Mouse (Mus musculus): ENCODE measurements around the gene Calhm6. TPM values are rescaled to one million over a fixed set of nuclear protein-coding genes. Genes with fewer than 3 reads are reported as not detected.

Gene Calhm6
- polyA plus RNA-seq, 1 experiment from 2014 or later: 0.67 TPM

GRCm38 (mm10) chr10:34117131-34117530 lies 10.7 kb downstream of the Calhm6 start:
- WGBS: 81% methylated on average over 3 of the region's 3 CpGs
- no peak for ATAC-seq
- Histone ChIP-seq H3K27me3 (ENCODE audit: control insufficient read depth, insufficient read depth, low read depth, low read length) (no peaks in the 10 kb centered on the region), H3K4me3 (ENCODE audit: low read depth, low read length) (no peak overlapping the region), H3K36me3 (ENCODE audit: control insufficient read depth, insufficient read depth, low read length) (no peaks in the 10 kb centered on the region), H3K4me2 (ENCODE audit: low read length) (no peak overlapping the region), H3K9ac (ENCODE audit: low read depth, low read length) (no peak overlapping the region), H3K4me1 (ENCODE audit: control insufficient read depth, insufficient read depth, low read length) (no peaks in the 10 kb centered on the region), H3K9me3 (replicated peaks; ENCODE audit: control insufficient read depth, low read length, poor library complexity, severe bottlenecking) (no peaks in the 10 kb centered on the region), H3K27ac (ENCODE audit: low read length) (no peak overlapping the region)

- Histone ChIP-seq H3K4me3 (ENCODE audit: low read depth, low read length) (no peak overlapping the region), H3K4me1 (ENCODE audit: control insufficient read depth, insufficient read depth, low read length) (no peaks in the 10 kb centered on the region), H3K27me3 (ENCODE audit: control insufficient read depth, insufficient read depth, low read depth, low read length) (no peaks in the 10 kb centered on the region), H3K9ac (ENCODE audit: low read depth, low read length) (no peak overlapping the region), H3K36me3 (ENCODE audit: control insufficient read depth, insufficient read depth, low read length) (no peaks in the 10 kb centered on the region), H3K9me3 (replicated peaks; ENCODE audit: control insufficient read depth, low read length, poor library complexity, severe bottlenecking) (no peaks in the 10 kb centered on the region), H3K4me2 (ENCODE audit: low read length) (no peak overlapping the region), H3K27ac (ENCODE audit: low read length) (no peak overlapping the region)
- ATAC-seq: no peak
- 81% methylated on average over 4 of the region's 4 CpGs for WGBS
Observed at GRCm38 (mm10) chr10:34111964-34112738, 15.6 kb downstream of the Calhm6 start.

GRCm38 (mm10) chr10:34110863-34111465 lies 16.8 kb downstream of the Calhm6 start:
- H3K9ac ChIP-seq (ENCODE audit: low read depth, low read length): no peak overlapping the region
- ATAC-seq: no peak
- no peaks in the 10 kb centered on the region for H3K4me1 ChIP-seq (ENCODE audit: control insufficient read depth, insufficient read depth, low read length)
- no peaks in the 10 kb centered on the region for H3K36me3 ChIP-seq (ENCODE audit: control insufficient read depth, insufficient read depth, low read length)
- no peak overlapping the region for H3K4me3 ChIP-seq (ENCODE audit: low read depth, low read length)
- no peaks in the 10 kb centered on the region for H3K27me3 ChIP-seq (ENCODE audit: control insufficient read depth, insufficient read depth, low read depth, low read length)
- WGBS: 88% methylated on average over 13 of the region's 13 CpGs
- no peak overlapping the region for H3K27ac ChIP-seq (ENCODE audit: low read length)
- no peak overlapping the region for H3K4me2 ChIP-seq (ENCODE audit: low read length)
- H3K9me3 ChIP-seq (replicated peaks; ENCODE audit: control insufficient read depth, low read length, poor library complexity, severe bottlenecking): no peaks in the 10 kb centered on the region

GRCm38 (mm10) chr10:34096418-34096883 lies 31.3 kb downstream of the Calhm6 start, which contains the start of gene Calhm5:
Gene Calhm5 (minus strand): TSS chr10:34096519.
- Histone ChIP-seq H3K27ac (ENCODE audit: low read length) (no peak within 1 kb of the TSS), H3K4me3 (ENCODE audit: low read depth, low read length) (peak within 1 kb of the TSS; percentile 26), H3K27me3 (ENCODE audit: control insufficient read depth, insufficient read depth, low read depth, low read length) (no peaks in the 10 kb centered on the region), H3K36me3 (ENCODE audit: control insufficient read depth, insufficient read depth, low read length) (no peaks in the 10 kb centered on the region), H3K9ac (ENCODE audit: low read depth, low read length) (no peak within 1 kb of the TSS), H3K4me1 (ENCODE audit: control insufficient read depth, insufficient read depth, low read length) (no peaks in the 10 kb centered on the region), H3K9me3 (replicated peaks; ENCODE audit: control insufficient read depth, low read length, poor library complexity, severe bottlenecking) (no peaks in the 10 kb centered on the region), H3K4me2 (ENCODE audit: low read length) (peak within 1 kb of the TSS; percentile 44)
- peak; percentile 82 for ATAC-seq
- 22% methylated on average over 9 of the region's 9 CpGs for WGBS

GRCm38 (mm10) chr10:34095964-34096363 lies 31.8 kb downstream of the Calhm6 start:
- Histone ChIP-seq H3K4me1 (ENCODE audit: control insufficient read depth, insufficient read depth, low read length) (no peaks in the 10 kb centered on the region), H3K4me2 (ENCODE audit: low read length) (peak overlapping the region; percentile 44), H3K27ac (ENCODE audit: low read length) (no peak overlapping the region), H3K36me3 (ENCODE audit: control insufficient read depth, insufficient read depth, low read length) (no peaks in the 10 kb centered on the region), H3K4me3 (ENCODE audit: low read depth, low read length) (peak overlapping the region; percentile 26), H3K9me3 (replicated peaks; ENCODE audit: control insufficient read depth, low read length, poor library complexity, severe bottlenecking) (no peaks in the 10 kb centered on the region), H3K9ac (ENCODE audit: low read depth, low read length) (no peak overlapping the region), H3K27me3 (ENCODE audit: control insufficient read depth, insufficient read depth, low read depth, low read length) (no peaks in the 10 kb centered on the region)
- peak; percentile 16; the same call in 1 of the 2 replicates for ATAC-seq
- 55% methylated on average over 12 of the region's 12 CpGs for WGBS

GRCm38 (mm10) chr10:34095147-34095546 lies 32.6 kb downstream of the Calhm6 start:
- peak; percentile 19; the same call in 1 of the 2 replicates for ATAC-seq
- 59% methylated on average over 2 of the region's 2 CpGs for WGBS
- no peaks in the 10 kb centered on the region for H3K27me3 ChIP-seq (ENCODE audit: control insufficient read depth, insufficient read depth, low read depth, low read length)

GRCm38 (mm10) chr10:34091888-34092287 lies 35.9 kb downstream of the Calhm6 start:
- Histone ChIP-seq H3K27ac (ENCODE audit: low read length) (no peak overlapping the region), H3K4me2 (ENCODE audit: low read length) (no peak overlapping the region), H3K9ac (ENCODE audit: low read depth, low read length) (no peak overlapping the region), H3K9me3 (replicated peaks; ENCODE audit: control insufficient read depth, low read length, poor library complexity, severe bottlenecking) (no peaks in the 10 kb centered on the region), H3K36me3 (ENCODE audit: control insufficient read depth, insufficient read depth, low read length) (no peaks in the 10 kb centered on the region), H3K4me3 (ENCODE audit: low read depth, low read length) (no peak overlapping the region), H3K27me3 (ENCODE audit: control insufficient read depth, insufficient read depth, low read depth, low read length) (no peaks in the 10 kb centered on the region), H3K4me1 (ENCODE audit: control insufficient read depth, insufficient read depth, low read length) (no peaks in the 10 kb centered on the region)
- WGBS: 70% methylated on average over 5 of the region's 5 CpGs
- ATAC-seq: peak; percentile 9; the same call in 1 of the 2 replicates

More at GRCm38 (mm10) chr10:34095147-34095546, 32.6 kb downstream of the Calhm6 start:
- Histone ChIP-seq H3K27ac (ENCODE audit: low read length) (no peak overlapping the region), H3K4me3 (ENCODE audit: low read depth, low read length) (no peak overlapping the region), H3K4me1 (ENCODE audit: control insufficient read depth, insufficient read depth, low read length) (no peaks in the 10 kb centered on the region), H3K36me3 (ENCODE audit: control insufficient read depth, insufficient read depth, low read length) (no peaks in the 10 kb centered on the region), H3K4me2 (ENCODE audit: low read length) (no peak overlapping the region), H3K9me3 (replicated peaks; ENCODE audit: control insufficient read depth, low read length, poor library complexity, severe bottlenecking) (no peaks in the 10 kb centered on the region), H3K9ac (ENCODE audit: low read depth, low read length) (no peak overlapping the region)

GRCm38 (mm10) chr10:34090481-34090880 lies 37.3 kb downstream of the Calhm6 start:
- H3K4me3 ChIP-seq (ENCODE audit: low read depth, low read length): no peak overlapping the region
- no peak overlapping the region for H3K27ac ChIP-seq (ENCODE audit: low read length)
- H3K9ac ChIP-seq (ENCODE audit: low read depth, low read length): no peak overlapping the region
- no peaks in the 10 kb centered on the region for H3K27me3 ChIP-seq (ENCODE audit: control insufficient read depth, insufficient read depth, low read depth, low read length)
- H3K36me3 ChIP-seq (ENCODE audit: control insufficient read depth, insufficient read depth, low read length): no peaks in the 10 kb centered on the region
- no peak overlapping the region for H3K4me2 ChIP-seq (ENCODE audit: low read length)
- no peaks in the 10 kb centered on the region for H3K4me1 ChIP-seq (ENCODE audit: control insufficient read depth, insufficient read depth, low read length)
- ATAC-seq: no peak
- H3K9me3 ChIP-seq (replicated peaks; ENCODE audit: control insufficient read depth, low read length, poor library complexity, severe bottlenecking): no peaks in the 10 kb centered on the region
- WGBS: 93% methylated on average over 1 of the region's 1 CpGs

GRCm38 (mm10) chr10:34089517-34089916 lies 38.3 kb downstream of the Calhm6 start:
- Histone ChIP-seq H3K4me3 (ENCODE audit: low read depth, low read length) (no peak overlapping the region), H3K9ac (ENCODE audit: low read depth, low read length) (no peak overlapping the region), H3K9me3 (replicated peaks; ENCODE audit: control insufficient read depth, low read length, poor library complexity, severe bottlenecking) (no peaks in the 10 kb centered on the region), H3K27me3 (ENCODE audit: control insufficient read depth, insufficient read depth, low read depth, low read length) (no peaks in the 10 kb centered on the region), H3K27ac (ENCODE audit: low read length) (no peak overlapping the region), H3K36me3 (ENCODE audit: control insufficient read depth, insufficient read depth, low read length) (no peaks in the 10 kb centered on the region), H3K4me1 (ENCODE audit: control insufficient read depth, insufficient read depth, low read length) (no peaks in the 10 kb centered on the region), H3K4me2 (ENCODE audit: low read length) (no peak overlapping the region)
- 83% methylated on average over 3 of the region's 3 CpGs for WGBS
- ATAC-seq: no peak

All from midbrain, embryonic 16.5 days (tissue).